Mouse (Mus musculus): ENCODE data around the gene Tmcc3.
A peak's percentile ranks its signal among the peaks of the same experiment; 100 is the strongest.
"Not testable (repeated sequence)": the region's sequence is repeated elsewhere in the genome, so short reads cannot be mapped to it uniquely, and the experiment has no call there.

Gene Tmcc3

DNA sequence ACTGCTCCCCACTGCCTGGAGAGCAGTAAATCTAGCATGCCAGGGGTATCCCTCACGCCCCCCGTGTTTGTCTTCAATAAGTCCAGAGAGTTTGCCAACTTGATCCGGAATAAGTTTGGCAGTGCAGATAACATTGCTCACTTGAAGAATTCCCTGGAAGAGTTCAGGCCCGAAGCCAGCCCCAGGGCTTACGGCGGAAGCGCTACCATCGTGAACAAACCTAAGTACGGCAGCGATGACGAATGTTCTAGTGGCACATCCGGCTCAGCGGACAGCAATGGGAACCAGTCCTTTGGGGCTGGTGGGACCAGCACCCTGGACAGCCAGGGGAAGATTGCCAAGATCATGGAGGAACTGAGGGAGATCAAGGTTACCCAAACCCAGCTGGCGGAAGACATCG, 267.1 kb downstream of the Tmcc3 start:
- no peak for DNase-seq (ENCODE audit: low spot score)

DNA sequence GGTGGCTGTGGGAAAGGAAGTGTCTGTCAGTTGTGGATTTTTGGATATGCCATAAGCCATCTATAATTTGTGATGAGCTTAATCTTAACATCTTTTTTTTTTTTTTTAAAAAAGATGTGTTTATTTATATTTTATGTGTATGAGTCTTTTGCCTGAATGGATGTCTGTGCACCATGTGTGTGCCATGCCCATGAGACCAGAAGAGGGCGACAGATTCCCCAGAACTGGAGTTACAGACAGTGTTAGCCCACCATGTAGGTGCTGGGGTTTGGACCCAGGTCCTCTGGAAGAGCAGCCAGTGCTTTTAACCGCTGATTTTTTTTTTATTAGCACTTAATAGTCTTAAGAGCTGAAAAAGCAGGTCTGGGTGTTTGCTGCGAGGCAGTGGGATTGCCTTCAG, 269.6 kb downstream of the Tmcc3 start:
- DNase-seq (ENCODE audit: low spot score), result no peak

DNA sequence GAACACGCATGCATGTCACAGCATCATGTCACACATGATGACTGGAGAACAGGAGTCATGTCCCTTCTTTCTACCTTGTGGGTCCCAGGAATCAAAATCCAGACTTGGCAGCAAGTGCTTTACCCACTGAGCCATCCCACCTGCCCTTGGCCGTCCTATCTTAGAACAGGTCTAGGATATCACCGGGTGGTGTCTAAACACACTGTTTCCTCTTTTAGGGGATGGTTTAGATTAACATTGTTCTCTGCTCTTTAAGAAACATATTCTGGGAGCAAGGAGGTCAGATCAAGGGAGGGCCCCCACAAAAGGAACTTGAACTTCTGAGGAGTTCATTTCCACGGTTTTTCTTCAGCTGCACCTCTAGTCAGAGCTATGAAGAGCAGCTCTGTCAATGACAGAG, 272.0 kb downstream of the Tmcc3 start:
- no peak for DNase-seq (ENCODE audit: low spot score)

DNA sequence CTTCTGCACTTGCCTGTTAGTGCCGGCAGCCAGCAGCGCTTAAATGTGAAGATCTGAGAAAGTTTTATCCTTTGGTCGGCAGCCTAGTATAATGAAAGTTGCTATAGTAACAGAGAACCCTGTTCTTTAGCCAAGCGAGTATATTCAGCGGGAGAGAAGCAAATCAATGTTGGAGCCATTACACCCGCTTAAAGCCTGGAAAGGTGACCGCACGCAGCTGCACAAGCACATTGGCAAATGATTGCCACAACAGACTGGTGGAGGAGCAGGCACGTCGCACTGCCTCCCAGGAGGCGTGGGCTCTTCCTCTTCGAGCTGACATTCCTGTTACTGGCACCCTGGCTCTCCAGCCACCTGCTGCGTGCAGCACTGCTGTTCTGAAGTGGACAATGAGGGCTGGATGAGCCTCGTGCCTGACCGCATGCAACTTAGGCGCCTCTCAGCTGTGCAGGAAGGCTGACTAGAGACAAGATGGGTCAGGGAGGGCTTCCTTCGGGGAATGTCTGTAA, 273.2 kb downstream of the Tmcc3 start:
- DNase-seq (ENCODE audit: low spot score), result no peak

DNA sequence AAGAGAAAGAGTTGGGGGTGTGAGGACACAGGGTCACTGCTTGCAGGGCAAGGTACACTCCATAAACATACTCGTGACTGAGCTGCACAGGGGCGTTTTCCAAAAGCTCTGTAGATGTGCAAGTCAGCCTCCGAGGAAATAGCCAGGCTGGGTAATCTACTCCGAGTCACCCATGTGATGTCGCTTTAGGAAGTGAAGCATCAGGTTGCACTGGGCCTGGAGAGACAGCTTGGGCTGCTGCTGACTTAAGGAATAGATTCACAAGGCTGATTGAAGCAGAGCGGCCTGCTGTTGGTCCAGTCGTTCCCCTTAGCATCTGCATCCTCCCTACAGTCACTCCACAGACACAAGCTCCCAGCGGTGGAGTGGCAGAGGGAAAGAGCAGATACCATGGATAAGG, 274.1 kb downstream of the Tmcc3 start:
- DNase-seq (ENCODE audit: low spot score), result no peak

DNA sequence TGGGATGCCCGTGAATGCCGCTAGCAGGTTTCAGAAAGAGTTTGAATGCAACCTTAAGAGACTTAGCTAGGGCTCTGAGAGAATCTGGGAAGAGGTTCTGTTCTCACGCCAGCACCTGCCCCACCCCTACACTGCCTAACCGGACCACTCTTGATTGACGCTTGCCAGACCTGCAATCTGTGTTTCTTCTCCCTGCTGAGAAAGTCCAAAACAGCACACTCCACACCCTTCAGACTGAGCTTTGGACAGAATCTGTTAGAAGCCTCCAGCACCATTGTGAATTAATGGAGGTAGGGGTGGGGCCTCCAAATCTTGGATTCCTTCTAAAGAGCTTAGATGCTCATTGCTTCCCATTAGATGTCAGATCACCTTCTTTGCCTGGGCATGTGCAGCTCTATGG, 277.2 kb downstream of the Tmcc3 start:
- no peak for DNase-seq (ENCODE audit: low spot score)

DNA sequence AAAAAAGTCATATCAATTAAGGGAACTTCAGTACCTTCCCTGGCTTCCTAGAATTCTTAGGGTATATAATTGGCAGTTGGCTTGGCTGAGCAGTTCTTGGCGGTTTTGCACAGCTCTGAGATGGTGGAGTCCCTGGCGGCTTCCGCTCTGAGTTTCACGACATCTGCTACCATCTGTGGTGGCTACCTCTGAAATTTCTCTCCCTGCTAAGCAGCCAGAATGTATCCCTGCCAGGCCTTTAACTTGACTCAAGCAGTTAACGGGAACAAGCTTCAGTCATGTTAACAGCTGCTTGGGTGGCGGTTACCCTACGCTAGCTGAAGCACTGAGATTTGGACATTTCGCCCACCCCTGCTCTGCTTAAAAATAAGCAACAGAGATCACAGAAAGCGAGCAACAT, 284.0 kb downstream of the Tmcc3 start:
- DNase-seq (ENCODE audit: low spot score), result no peak

DNA sequence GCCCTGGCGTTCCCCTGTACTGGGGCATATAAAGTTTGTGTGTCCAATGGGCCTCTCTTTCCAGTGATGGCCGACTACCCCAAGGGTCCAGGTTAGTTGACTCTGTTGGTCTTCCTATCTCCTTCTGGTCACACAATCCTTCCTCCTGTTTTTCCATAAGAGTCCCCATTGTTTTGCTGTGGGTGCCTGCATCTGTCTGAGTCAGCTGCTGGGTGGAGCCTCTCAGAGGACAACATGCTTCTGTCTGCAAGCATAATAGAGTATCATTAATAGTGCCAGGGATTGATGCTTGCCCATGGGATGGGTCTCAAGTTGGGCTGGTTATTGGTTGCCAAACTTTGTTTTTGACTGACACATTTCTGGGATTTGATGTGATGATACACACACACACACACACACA, 288.1 kb downstream of the Tmcc3 start:
- not testable (repeated sequence) for DNase-seq (ENCODE audit: low spot score)

DNA sequence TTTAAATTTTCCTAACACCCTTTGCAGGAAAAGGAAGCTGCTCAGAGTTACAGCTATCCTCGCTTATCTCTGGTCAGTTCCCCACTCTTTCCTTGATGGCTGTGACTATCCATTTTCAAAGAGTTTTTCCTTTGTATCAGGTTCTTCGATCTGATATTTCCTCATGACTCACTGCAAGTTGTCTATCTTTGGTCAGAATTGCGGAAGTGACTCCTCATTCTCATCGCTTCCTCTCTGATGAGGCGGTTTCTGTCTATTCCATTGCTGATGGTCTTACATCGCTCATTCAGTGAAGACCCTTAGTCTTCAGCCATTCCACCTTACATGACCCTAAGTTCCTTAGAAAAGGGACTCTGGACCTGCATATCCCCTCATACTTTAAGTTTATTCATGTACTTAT, 289.3 kb downstream of the Tmcc3 start:
- DNase-seq (ENCODE audit: low spot score), result no peak

DNA sequence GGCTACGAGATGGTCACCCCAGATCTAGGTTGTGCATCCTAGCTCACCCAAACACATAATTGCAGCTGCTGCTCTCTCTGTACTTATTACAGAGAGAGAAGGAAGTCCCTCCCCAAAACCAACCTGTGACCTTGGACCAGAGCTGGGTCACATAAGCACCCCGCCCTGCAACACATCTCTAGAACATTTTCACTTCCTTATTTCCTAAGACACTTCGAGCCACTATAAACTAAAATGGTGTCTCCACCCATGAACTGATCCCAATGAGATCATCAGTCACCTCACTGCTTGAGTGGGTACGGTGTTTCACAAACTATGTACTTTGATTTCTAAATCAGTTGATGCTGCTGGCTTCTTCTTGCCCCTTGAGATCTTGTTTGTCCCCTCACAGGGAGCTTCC, 293.7 kb downstream of the Tmcc3 start:
- no peak for DNase-seq (ENCODE audit: low spot score)

DNA sequence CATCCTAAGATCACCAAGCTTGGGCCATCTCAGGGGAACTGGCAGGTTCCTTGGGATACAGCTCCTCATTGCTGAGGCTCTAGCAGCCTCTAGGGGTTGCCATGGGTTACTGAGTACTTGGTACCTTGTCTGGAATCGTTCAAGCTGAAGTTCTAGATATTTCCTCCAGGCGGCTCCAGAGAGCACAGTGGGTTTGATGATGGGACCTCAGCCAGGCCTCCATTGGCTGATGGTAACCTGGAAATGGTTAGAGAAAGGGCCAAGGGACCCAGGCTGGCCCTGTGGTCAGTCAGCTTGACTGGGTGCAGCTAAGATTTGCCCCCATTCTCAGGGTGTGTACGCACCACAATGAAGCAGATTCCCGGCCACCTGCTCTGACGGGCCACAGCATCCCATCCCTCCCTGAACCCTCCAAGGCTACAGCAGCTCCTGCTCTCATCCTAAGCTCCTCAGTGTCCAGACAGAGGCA, 297.6 kb downstream of the Tmcc3 start:
- peak; percentile 42 for DNase-seq (ENCODE audit: low spot score)

DNA sequence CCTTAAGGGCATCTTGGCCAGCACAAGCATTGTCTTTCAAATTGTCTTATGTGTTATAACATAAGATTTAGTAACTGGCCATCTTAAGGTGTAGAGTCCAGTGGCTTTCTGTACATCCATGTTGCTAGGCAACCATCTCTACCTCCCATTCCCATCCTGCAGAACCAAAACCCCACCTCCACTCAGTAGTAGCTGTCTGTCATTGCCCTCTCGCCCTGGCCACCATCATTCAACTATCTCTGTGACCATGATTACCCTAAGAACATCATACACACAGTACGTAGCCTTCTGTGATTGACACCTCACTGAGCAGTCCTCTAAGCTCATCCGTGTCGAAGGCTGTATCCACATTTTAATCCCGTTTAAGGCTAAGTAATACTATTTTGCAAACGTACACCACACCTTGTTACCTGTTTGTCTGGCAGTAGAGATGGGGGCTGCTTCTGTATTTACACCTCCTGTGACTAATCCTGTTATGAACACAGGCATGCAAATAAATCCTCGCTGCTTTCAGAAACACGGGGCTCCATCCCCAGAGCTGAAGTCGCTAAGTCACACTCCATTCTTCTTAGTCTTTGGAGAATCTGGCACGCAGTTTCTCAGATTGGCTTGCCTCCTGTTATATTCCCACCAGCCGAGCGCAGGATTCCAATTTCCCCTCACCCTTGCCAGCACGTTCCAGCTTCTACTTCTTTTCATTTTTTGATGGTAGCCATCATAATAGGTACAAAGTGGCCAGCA, 299.6 kb downstream of the Tmcc3 start:
- DNase-seq (ENCODE audit: low spot score), result no peak

DNA sequence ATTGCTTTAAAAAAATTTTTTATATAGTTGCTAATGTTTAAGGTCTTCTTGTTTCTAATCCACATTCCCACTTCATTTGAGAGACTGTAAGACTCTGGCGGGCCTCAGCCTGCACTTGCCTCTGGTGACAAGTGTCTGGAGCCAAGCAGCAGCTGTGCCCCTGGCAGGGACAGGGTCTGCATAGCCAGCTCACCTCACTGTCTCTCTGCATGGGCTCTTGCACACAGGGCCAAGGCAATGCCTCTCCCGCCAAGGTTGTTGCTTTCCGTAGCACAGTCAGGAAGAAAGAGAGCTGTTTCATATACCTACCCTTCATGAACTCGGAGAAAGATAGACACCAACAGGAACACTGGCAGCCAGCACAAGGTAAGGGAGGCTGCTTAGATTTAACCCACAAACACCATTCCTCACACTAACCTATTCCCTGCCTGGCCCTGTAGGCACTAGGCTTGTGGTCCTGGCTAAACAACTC, 300.3 kb downstream of the Tmcc3 start:
- no peak for DNase-seq (ENCODE audit: low spot score)

DNA sequence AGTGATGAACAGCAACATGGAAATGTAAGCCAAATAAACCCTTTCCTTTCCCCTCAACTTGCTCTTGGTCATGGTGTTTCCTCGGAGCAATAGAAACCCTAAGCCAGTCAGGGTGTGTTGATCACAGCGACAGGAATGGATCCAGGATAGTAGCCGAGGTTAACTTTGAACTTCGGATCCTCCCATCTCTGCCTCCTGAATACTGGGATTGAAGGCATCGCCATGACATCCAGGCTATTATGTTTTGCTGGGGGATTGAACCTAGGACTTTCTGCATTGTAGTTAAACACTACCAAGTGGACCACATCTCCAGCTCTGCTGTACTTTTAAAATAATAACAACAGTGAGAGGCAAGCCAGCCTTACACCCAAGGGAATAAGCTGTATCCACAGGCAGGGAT, 307.8 kb downstream of the Tmcc3 start:
- no peak for DNase-seq (ENCODE audit: low spot score)

DNA sequence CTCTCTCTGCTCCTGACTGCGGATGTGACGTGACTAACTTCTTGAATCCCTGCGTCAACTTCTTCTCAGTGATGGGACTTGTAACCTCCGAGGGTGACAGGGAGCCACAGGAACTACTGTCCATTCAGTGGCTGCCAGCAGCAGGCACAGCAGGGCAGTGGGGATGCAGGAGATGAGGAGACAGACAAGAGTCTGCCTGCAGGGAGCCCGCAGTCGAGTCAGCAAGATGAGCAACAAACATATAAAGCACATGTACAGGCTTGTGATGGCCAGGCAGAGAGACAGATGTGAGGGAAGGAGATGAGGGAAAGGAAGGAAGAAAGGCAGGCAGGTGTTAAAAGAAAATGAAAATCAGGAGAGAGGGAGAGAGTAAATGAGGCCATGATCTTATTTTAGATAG, 308.8 kb downstream of the Tmcc3 start:
- DNase-seq (ENCODE audit: low spot score), result no peak

DNA sequence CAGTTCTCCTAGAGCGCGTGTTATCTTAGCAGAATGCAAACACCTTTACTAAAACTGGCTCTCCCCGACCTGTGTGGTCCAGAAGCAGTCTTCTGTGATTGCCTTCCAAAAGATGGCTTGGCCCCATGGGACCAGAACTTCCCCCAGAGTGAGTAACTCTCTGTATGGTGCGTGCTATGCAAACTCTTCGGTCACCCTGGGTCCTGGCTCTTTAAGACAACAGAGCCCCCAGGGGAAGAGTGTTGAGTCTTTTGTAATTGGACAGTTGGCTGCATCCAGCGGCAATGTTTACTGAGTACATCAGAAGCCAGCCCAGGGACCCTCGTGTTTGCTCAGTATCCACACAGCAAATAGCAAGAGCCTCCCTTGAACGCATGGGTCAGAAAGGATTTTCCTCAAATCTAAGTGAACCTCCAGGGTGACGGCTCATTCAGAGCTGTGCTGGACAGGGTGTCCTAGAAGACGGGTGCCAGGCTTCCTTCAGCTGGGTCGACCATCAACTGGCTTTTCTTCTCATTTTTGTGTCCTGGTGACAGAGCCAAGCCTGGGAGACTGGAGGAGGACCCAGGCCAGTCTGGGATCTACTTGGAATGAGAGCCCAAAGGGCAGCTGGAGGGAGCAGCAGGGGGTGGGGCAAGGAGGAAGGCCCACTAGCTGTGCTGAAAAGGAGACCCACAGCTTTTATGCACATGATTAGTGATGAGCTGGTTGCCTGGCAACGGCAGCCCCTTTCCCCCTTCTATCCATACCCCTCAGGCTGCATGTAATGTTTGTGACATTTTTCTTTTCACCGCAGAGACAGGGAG, 309.9 kb downstream of the Tmcc3 start:
- DNase-seq (ENCODE audit: low spot score), result no peak

DNA sequence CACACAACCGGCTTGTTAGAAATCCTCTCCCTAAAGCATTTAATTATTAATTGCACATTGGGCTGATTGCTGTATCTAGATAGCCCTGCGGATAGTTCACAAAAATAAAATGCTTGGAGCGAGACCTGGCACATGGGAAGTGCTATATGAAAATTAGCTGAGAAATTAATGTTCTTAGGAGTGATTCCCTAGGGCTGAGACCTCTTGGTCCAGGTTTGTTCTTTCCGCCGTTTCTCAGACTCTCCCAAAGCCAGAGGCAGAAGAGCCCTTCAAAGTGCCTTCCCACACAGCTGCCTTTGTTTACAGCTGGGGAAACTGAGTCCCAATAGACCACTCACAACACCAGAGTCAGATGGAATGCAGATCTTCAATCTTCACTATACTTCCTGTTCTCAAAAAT, 310.5 kb downstream of the Tmcc3 start:
- DNase-seq (ENCODE audit: low spot score), result no peak

DNA sequence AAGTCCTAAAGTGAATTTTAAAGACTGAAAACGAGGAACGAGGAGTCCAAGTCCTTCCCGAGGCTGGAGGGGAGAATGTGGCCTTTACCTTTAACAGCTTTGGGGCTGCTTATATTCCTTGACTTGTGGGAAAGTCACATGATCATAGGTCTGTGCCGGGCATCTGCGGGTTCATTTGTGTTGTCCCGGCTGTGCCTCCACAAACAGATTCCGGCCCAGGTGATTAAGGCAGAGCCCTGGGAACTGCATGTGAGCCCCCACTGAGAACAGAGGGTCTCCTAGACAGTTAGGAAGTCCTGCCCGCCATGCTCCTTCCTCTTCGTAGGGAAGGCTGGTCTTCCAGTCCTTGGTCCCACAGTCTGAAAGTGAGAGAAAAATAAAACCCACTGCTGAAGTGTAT, 311.1 kb downstream of the Tmcc3 start:
- DNase-seq (ENCODE audit: low spot score), result no peak

DNA sequence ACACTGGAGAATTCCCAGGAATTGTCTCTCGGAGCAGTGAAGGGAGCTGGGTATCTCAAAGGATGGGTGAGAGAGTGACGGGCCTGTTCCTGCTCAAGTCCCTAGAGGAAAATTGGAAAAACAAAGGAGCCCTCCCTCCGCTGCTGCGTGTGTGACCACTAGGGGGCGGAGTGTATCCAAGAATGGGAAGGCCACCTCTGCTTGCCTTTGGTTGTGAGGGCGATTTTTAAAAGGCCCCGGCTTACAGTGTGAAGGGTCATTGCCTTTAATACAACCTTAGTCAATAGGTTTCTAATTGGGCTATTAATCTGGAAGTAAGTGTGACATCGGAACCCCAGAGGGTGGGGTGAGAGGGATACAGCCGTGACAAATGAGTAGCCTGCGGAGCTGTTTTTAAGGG, 311.9 kb downstream of the Tmcc3 start:
- DNase-seq (ENCODE audit: low spot score), result peak; percentile 58

DNA sequence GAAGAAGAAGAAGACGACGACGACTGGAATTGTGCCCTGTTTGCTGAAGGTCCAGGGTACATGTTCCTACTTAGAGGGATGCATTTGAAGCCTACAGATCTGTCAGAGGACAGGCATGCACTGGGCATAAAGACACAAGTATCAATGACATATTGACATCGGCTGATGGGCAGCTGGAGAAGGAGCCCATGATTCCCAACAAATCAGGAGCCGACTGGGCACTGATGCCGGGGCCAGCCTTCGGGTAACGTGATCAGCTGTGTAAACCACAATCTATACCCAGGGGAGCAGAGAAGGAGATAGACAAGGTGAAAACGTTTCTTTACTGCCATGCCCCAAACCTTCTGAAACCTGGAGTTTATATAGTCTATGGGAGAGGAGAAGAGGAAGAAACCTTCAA, 313.3 kb downstream of the Tmcc3 start:
- DNase-seq (ENCODE audit: low spot score), result no peak

DNA sequence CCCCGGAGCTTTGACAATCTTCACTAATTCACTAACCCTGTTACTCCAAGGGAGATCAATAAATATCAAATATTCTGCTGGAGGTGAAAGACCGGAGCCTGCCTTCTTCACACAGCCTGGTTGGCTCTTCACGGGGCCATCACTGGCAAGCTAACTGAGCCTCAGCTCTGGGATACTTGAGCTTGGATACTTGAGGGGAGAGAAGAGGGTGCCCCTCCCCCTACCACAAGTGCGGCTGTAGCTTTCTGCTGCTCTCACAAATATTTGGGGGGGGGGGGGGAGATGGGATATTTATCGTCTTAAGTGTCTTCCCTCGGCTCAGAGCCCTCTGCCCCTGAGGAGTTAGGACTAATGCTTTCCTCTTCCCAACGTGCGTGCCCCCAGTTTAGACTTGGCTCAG, 313.9 kb downstream of the Tmcc3 start:
- no peak for DNase-seq (ENCODE audit: low spot score)

DNA sequence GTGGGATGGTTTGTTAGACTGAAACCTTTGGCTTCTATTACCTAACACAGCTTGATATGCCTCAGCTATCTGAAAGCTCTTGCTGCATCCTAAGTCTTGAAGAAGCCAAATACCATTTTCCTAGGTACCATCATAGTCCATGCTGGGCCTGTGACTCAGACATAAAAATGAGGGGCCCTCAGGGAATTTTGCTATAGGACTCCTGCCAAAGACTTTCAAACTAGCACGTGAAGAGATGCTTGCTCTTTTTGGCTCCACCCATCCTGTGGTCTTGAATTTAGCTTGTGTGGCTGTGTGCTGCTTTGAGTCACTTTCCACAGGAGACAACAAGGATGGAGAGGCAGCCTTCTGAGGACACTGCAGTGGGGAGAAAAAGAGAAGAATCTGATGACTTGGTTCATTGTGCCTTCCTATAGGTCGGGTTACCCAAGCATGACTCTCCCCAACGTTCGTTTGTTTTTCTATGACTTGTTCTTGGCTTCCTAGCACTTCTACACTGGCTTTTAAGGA, 319.1 kb downstream of the Tmcc3 start:
- no peak for DNase-seq (ENCODE audit: low spot score)

DNA sequence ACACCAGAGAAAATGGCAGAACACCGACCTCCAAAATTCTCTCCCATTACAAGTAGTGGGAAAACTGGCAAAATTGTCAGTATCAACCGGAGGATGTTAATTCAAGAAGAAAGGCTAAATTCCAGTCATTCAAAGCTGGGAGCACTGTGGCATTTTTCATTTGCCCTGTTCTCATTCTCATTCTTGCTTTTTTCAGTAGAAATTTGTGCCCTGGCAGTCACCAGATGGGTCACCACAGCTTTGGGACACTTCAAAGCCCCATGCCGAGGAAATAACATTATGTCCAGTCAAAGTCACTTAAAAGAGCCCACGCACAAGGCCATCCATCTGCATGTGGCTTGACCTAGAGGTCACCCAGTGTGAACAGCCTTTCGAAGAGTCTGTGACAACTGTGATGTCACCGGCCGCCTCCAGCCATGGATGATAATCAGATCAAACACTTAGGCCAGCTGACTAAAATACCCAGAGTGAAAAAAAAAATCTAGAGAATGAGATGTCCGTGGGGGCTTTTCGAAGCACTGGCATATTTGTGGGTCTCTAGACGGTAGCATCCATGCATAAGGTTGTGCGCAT, 319.9 kb downstream of the Tmcc3 start:
- DNase-seq (ENCODE audit: low spot score), result no peak

Measured in yolk sac, embryonic 10.5 days (tissue).